Comparison of ENCODE assay signal across 8 mouse cellular contexts in the genomic region with DNA sequence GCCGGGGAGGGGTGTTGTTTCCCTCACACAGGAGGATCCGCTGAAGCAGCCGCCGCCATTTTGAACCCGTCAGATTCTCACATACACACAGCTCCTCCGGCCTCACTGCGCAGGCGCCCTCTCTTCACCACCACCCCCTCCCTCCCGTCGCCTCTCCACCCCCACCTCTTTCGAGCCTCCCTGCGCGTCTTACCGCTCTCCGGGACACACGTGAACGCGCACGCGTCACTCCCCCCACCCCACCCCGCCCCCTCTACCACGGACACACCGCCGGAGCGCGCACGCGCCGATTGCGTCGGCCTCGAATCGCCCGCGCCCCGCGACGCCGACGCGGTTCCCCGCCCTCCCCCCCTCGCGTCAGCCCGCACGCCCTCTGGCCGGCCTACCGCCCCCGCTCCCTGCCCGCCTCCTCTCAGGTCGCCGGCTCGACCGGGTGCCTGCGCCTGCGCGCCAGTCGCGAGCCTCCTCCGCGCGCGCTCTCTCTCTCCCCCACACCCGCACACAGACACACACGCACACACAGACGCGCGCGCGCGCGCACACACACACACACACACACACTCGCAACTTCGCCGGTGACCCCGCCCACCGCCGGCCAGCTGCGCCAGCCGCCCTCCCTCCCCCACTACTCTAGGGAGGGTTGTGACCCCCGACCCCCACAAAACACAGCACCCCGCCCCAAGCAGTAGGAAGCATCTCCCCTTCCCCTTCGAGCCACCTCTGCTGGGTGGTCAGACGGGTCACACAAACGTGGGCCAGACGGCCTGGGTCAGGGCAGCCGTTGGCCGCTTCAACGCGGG. TPM values are rescaled to one million over a fixed set of nuclear protein-coding genes. Genes with fewer than 3 reads are reported as not detected.
A peak's percentile ranks its signal among the peaks of the same experiment; 100 is the strongest.
DNase-seq lines count a peak whose midpoint lies in the region; ATAC-seq and TF ChIP-seq lines count a peak whose summit lies in the region.

No protein-coding gene starts in this region.

- 2% methylated on average over 48 of the region's 90 CpGs for WGBS in hindbrain, postnatal 0 days

- H3K4me3 ChIP-seq in hindbrain, postnatal 0 days (ENCODE audit: low read length) = peak overlapping the region; percentile 100
- H3K4me3 ChIP-seq in left cerebral cortex, adult 2 months = peak overlapping the region; percentile 100

- TF ChIP-seq CTCF in hindbrain, postnatal 0 days (IDR thresholded peaks at IDR 0.05; ENCODE audit: low read depth) = no peak
- no peak for TF ChIP-seq CTCF in left cerebral cortex, adult 2 months (IDR thresholded peaks at IDR 0.05)

- peak overlapping the region; percentile 94 for H3K27ac ChIP-seq in hindbrain, postnatal 0 days
- H3K27ac ChIP-seq in left cerebral cortex, adult 2 months = peak overlapping the region; percentile 99

- peak overlapping the region; percentile 80 for H3K4me2 ChIP-seq in hindbrain, postnatal 0 days (ENCODE audit: low read depth, low read length)

- H3K4me1 ChIP-seq in hindbrain, postnatal 0 days (ENCODE audit: insufficient read depth, low read length) = no peaks in the 10 kb centered on the region; the same call in 1 of the 2 replicates

- H3K27me3 ChIP-seq in hindbrain, postnatal 0 days (ENCODE audit: insufficient read depth, low read length) = no peaks in the 10 kb centered on the region

- no peaks in the 10 kb centered on the region for H3K9me3 ChIP-seq in hindbrain, postnatal 0 days (ENCODE audit: low read length)

- peak overlapping the region; percentile 99 for H3K9ac ChIP-seq in hindbrain, postnatal 0 days (replicated peaks; ENCODE audit: low read length)

- ATAC-seq in hindbrain, postnatal 0 days = peak; percentile 96
- ATAC-seq in megakaryocyte, adult 5-6 weeks (ENCODE audit: poor library complexity, severe bottlenecking) = peak; percentile 91

- H3K36me3 ChIP-seq in hindbrain, postnatal 0 days (ENCODE audit: insufficient read depth, low read length) = no peaks in the 10 kb centered on the region

- peak; percentile 96 for DNase-seq in WW6 (ENCODE audit: low read depth, low spot score)
- peak; percentile 87 to 94 for DNase-seq in cerebellum, postnatal 4 days (ENCODE audit: low spot score in 2 of 2)
- peak; percentile 95 for DNase-seq in gastrocnemius, adult 18-20 months (ENCODE audit: low spot score)
- DNase-seq in hindbrain, postnatal 0 days (ENCODE audit: low spot score) = peak; percentile 99
- DNase-seq in left cerebral cortex, adult 2 months (ENCODE audit: extremely low spot score in 1 of 2, low spot score in 2 of 2) = peak; percentile 90 to 93
- DNase-seq in right cerebral cortex, adult 2 months (ENCODE audit: low spot score in 2 of 2) = peak; percentile 93 to 94
- DNase-seq in urinary bladder, postnatal 14 days (ENCODE audit: low spot score) = peak; percentile 96

- intact Hi-C loops in left cerebral cortex, adult 2 months (cut with DNase I) = loop anchor here (1.0 to 5.0 kb wide), 2 partner anchors 64 to 80 kb away; a partner anchor contains a TSS

RNA-seq across cellular contexts. Expression of a gene that starts 0.9 kb away (rescaled TPM):
- 10 to 100 TPM; 33.4 to 36.8 TPM for total RNA-seq in gastrocnemius, adult 18-20 months (2021)
- total RNA-seq in hindbrain, postnatal 0 days (2014; rRNA removed) = 67.5 and 73.7 TPM in 2 replicates
- 18.0 and 19.8 TPM in 2 replicates for polyA plus RNA-seq in hindbrain, postnatal 0 days (2015; fragmentation: Nextera tagmentation; extraction: Ambion mirVana)
- total RNA-seq in left cerebral cortex, adult 2 months (2021) = 10 to 100 TPM; 73.2 to 92.3 TPM
- 60.4 and 63.0 TPM in 2 replicates for total RNA-seq in megakaryocyte, adult 5-6 weeks (2015)
- total RNA-seq in megakaryocyte, adult 5-6 weeks (2017) = 54.7 and 72.5 TPM in 2 replicates

RNA-seq across cellular contexts. Expression of a gene that starts 42.0 kb away (rescaled TPM):
- total RNA-seq in gastrocnemius, adult 18-20 months (2021) = under 1 TPM; 0.27 to 0.31 TPM
- total RNA-seq in hindbrain, postnatal 0 days (2014; rRNA removed) = 3.5 and 7.2 TPM in 2 replicates
- polyA plus RNA-seq in hindbrain, postnatal 0 days (2015; fragmentation: Nextera tagmentation; extraction: Ambion mirVana) = 5.2 and 5.7 TPM in 2 replicates
- total RNA-seq in left cerebral cortex, adult 2 months (2021) = 1 to 10 TPM in 1 of 2 experiments, under 1 TPM in 1; 0.75 to 1.2 TPM
- total RNA-seq in megakaryocyte, adult 5-6 weeks (2015) = not detected in 2 replicates
- not detected in 2 replicates for total RNA-seq in megakaryocyte, adult 5-6 weeks (2017)

Comparison
In these comparisons a context has a peak if more than half of its experiments do, and no peak if none do; other contexts are left out.
1. Peak in every context shown above with its lines: DNase-seq, ATAC-seq, H3K4me3 ChIP-seq and H3K27ac ChIP-seq.